Mouse (Mus musculus): Measurements from ENCODE around the gene Gm49345. TPM values are rescaled to one million over a fixed set of nuclear protein-coding genes. Genes with fewer than 3 reads are reported as not detected.
A peak's percentile ranks its signal among the peaks of the same experiment; 100 is the strongest.
"Not testable (repeated sequence)": the region's sequence is repeated elsewhere in the genome, so short reads cannot be mapped to it uniquely, and the experiment has no call there.

Gm49345 gene
- not detected in 2 replicates for polyA plus RNA-seq (2014; fragmentation: Nextera tagmentation; extraction: Ambion mirVana)

GRCm38 (mm10) chr13:67637294-67638007 is at the start of gene Gm49345, which contains the start of gene Zfp729a:
TSS of gene Gm49345 (minus strand) at chr13:67637769.
TSS of gene Zfp729a (minus strand) at chr13:67637791.
- no peaks in the 10 kb centered on the region for H3K36me3 ChIP-seq (ENCODE audit: control insufficient read depth, insufficient read depth, low read length)
- no peaks in the 10 kb centered on the region for H3K4me1 ChIP-seq (ENCODE audit: control insufficient read depth, insufficient read depth, low read length)
- no peaks in the 10 kb centered on the region for H3K9me3 ChIP-seq (ENCODE audit: control insufficient read depth, low read length)
- H3K27ac ChIP-seq (ENCODE audit: low read depth, low read length) = peak within 1 kb of the TSS; percentile 51; the same call in 1 of the 2 replicates
- peak within 1 kb of the TSS; percentile 41 for H3K4me2 ChIP-seq (replicated peaks; ENCODE audit: low read depth, low read length)
- peak within 1 kb of the TSS; percentile 88 for H3K4me3 ChIP-seq (ENCODE audit: low read length)
- H3K27me3 ChIP-seq (ENCODE audit: control insufficient read depth, insufficient read depth, low read length) = no peaks in the 10 kb centered on the region
- H3K9ac ChIP-seq (ENCODE audit: low read depth, low read length) = peak within 1 kb of the TSS; percentile 70
- 1% methylated on average over 19 of the region's 19 CpGs for WGBS
- ATAC-seq (ENCODE audit: low FRiP score, low TSS enrichment) = peak; percentile 99

- H3K4me1 ChIP-seq (ENCODE audit: control insufficient read depth, insufficient read depth, low read length) = no peaks in the 10 kb centered on the region
- no peak for ATAC-seq (ENCODE audit: low FRiP score, low TSS enrichment)
- H3K4me3 ChIP-seq (ENCODE audit: low read length) = no peak within 1 kb of the TSS
- no peaks in the 10 kb centered on the region for H3K27me3 ChIP-seq (ENCODE audit: control insufficient read depth, insufficient read depth, low read length)
- H3K36me3 ChIP-seq (ENCODE audit: control insufficient read depth, insufficient read depth, low read length) = no peaks in the 10 kb centered on the region
- no peak within 1 kb of the TSS for H3K9ac ChIP-seq (ENCODE audit: low read depth, low read length)
- no peaks in the 10 kb centered on the region for H3K9me3 ChIP-seq (ENCODE audit: control insufficient read depth, low read length)
- 85% methylated on average over 4 of the region's 4 CpGs for WGBS
- no peak within 1 kb of the TSS for H3K4me2 ChIP-seq (replicated peaks; ENCODE audit: low read depth, low read length)
- no peak within 1 kb of the TSS for H3K27ac ChIP-seq (ENCODE audit: low read depth, low read length)
Observed at GRCm38 (mm10) chr13:67686971-67687370, 49.4 kb upstream of the Gm49345 start, which contains the start of gene Zfp738. TSS of gene Zfp738 (minus strand) at chr13:67687071.

GRCm38 (mm10) chr13:67683841-67684240 is 46.3 kb upstream of the Gm49345 start:
- not testable (repeated sequence) for H3K4me1 ChIP-seq (ENCODE audit: control insufficient read depth, insufficient read depth, low read length); H3K27me3 ChIP-seq (ENCODE audit: control insufficient read depth, insufficient read depth, low read length); H3K9me3 ChIP-seq (ENCODE audit: control insufficient read depth, low read length); H3K36me3 ChIP-seq (ENCODE audit: control insufficient read depth, insufficient read depth, low read length); H3K27ac ChIP-seq (ENCODE audit: low read depth, low read length)
- WGBS = 78% methylated on average over 2 of the region's 2 CpGs
- H3K9ac ChIP-seq (ENCODE audit: low read depth, low read length) = peak overlapping the region; percentile 70; the same call in 1 of the 2 replicates
- peak overlapping the region; percentile 65 for H3K4me2 ChIP-seq (replicated peaks; ENCODE audit: low read depth, low read length)
- H3K4me3 ChIP-seq (ENCODE audit: low read length) = peak overlapping the region; percentile 74
- ATAC-seq (ENCODE audit: low FRiP score, low TSS enrichment) = peak; percentile 37; the same call in 1 of the 2 replicates

GRCm38 (mm10) chr13:67682959-67683735 is 45.6 kb upstream of the Gm49345 start:
- Histone ChIP-seq H3K9ac (ENCODE audit: low read depth, low read length) (peak overlapping the region; percentile 70), H3K4me3 (ENCODE audit: low read length) (peak overlapping the region; percentile 74), H3K4me2 (replicated peaks; ENCODE audit: low read depth, low read length) (peak overlapping the region; percentile 65)
- not testable (repeated sequence) for H3K36me3 ChIP-seq (ENCODE audit: control insufficient read depth, insufficient read depth, low read length); H3K9me3 ChIP-seq (ENCODE audit: control insufficient read depth, low read length); H3K4me1 ChIP-seq (ENCODE audit: control insufficient read depth, insufficient read depth, low read length); H3K27ac ChIP-seq (ENCODE audit: low read depth, low read length); H3K27me3 ChIP-seq (ENCODE audit: control insufficient read depth, insufficient read depth, low read length)
- ATAC-seq (ENCODE audit: low FRiP score, low TSS enrichment) = peak; percentile 100
- 10% methylated on average over 16 of the region's 16 CpGs for WGBS

- WGBS = 97% methylated on average over 2 of the region's 2 CpGs
- H3K4me3 ChIP-seq (ENCODE audit: low read length) = no peak overlapping the region
- no peak for ATAC-seq (ENCODE audit: low FRiP score, low TSS enrichment)
- no peaks in the 10 kb centered on the region for H3K4me1 ChIP-seq (ENCODE audit: control insufficient read depth, insufficient read depth, low read length)
- H3K4me2 ChIP-seq (replicated peaks; ENCODE audit: low read depth, low read length) = no peak overlapping the region
- H3K9ac ChIP-seq (ENCODE audit: low read depth, low read length) = no peak overlapping the region
- H3K27ac ChIP-seq (ENCODE audit: low read depth, low read length) = no peak overlapping the region
- H3K36me3 ChIP-seq (ENCODE audit: control insufficient read depth, insufficient read depth, low read length) = peaks cover under 1% of the 10 kb centered on the region; the same call in 1 of the 2 replicates
- H3K27me3 ChIP-seq (ENCODE audit: control insufficient read depth, insufficient read depth, low read length) = no peaks in the 10 kb centered on the region
- H3K9me3 ChIP-seq (ENCODE audit: control insufficient read depth, low read length) = no peaks in the 10 kb centered on the region
Observed at GRCm38 (mm10) chr13:67674902-67675301, 37.3 kb upstream of the Gm49345 start.

- no peak for ATAC-seq (ENCODE audit: low FRiP score, low TSS enrichment)
- WGBS = 46% methylated on average over 3 of the region's 3 CpGs
- H3K27ac ChIP-seq (ENCODE audit: low read depth, low read length) = no peak overlapping the region
- H3K4me1 ChIP-seq (ENCODE audit: control insufficient read depth, insufficient read depth, low read length) = no peaks in the 10 kb centered on the region
- no peak overlapping the region for H3K4me2 ChIP-seq (replicated peaks; ENCODE audit: low read depth, low read length)
- H3K4me3 ChIP-seq (ENCODE audit: low read length) = no peak overlapping the region
- no peaks in the 10 kb centered on the region for H3K27me3 ChIP-seq (ENCODE audit: control insufficient read depth, insufficient read depth, low read length)
- no peaks in the 10 kb centered on the region for H3K9me3 ChIP-seq (ENCODE audit: control insufficient read depth, low read length)
- H3K36me3 ChIP-seq (ENCODE audit: control insufficient read depth, insufficient read depth, low read length) = no peaks in the 10 kb centered on the region
- no peak overlapping the region for H3K9ac ChIP-seq (ENCODE audit: low read depth, low read length)
Observed at GRCm38 (mm10) chr13:67652496-67652895, 14.9 kb upstream of the Gm49345 start.

GRCm38 (mm10) chr13:67610108-67610507 is 27.5 kb downstream of the Gm49345 start:
- Histone ChIP-seq H3K27ac (ENCODE audit: low read depth, low read length) (no peak overlapping the region), H3K36me3 (ENCODE audit: control insufficient read depth, insufficient read depth, low read length) (no peaks in the 10 kb centered on the region), H3K9me3 (ENCODE audit: control insufficient read depth, low read length) (peaks cover 2% of the 10 kb centered on the region; the same call in 1 of the 2 replicates), H3K4me3 (ENCODE audit: low read length) (peak overlapping the region; percentile 73; the same call in 1 of the 2 replicates), H3K27me3 (ENCODE audit: control insufficient read depth, insufficient read depth, low read length) (no peaks in the 10 kb centered on the region), H3K4me1 (ENCODE audit: control insufficient read depth, insufficient read depth, low read length) (no peaks in the 10 kb centered on the region), H3K9ac (ENCODE audit: low read depth, low read length) (no peak overlapping the region), H3K4me2 (replicated peaks; ENCODE audit: low read depth, low read length) (no peak overlapping the region)
- no peak for ATAC-seq (ENCODE audit: low FRiP score, low TSS enrichment)
- WGBS = 89% methylated on average over 4 of the region's 4 CpGs

GRCm38 (mm10) chr13:67609066-67609876 is 28.3 kb downstream of the Gm49345 start, which contains the start of gene Zfp729b:
TSS of gene Zfp729b (minus strand) at chr13:67609707.
- WGBS = 3% methylated on average over 20 of the region's 20 CpGs
- H3K27ac ChIP-seq (ENCODE audit: low read depth, low read length) = peak within 1 kb of the TSS; percentile 26; the same call in 1 of the 2 replicates

More at GRCm38 (mm10) chr13:67609066-67609876, 28.3 kb downstream of the Gm49345 start, which contains the start of gene Zfp729b:
- Histone ChIP-seq H3K36me3 (ENCODE audit: control insufficient read depth, insufficient read depth, low read length) (no peaks in the 10 kb centered on the region), H3K27me3 (ENCODE audit: control insufficient read depth, insufficient read depth, low read length) (no peaks in the 10 kb centered on the region), H3K4me1 (ENCODE audit: control insufficient read depth, insufficient read depth, low read length) (no peaks in the 10 kb centered on the region), H3K9me3 (ENCODE audit: control insufficient read depth, low read length) (peaks cover 2% of the 10 kb centered on the region; the same call in 1 of the 2 replicates), H3K4me3 (ENCODE audit: low read length) (peak within 1 kb of the TSS; percentile 73), H3K4me2 (replicated peaks; ENCODE audit: low read depth, low read length) (peak within 1 kb of the TSS; percentile 44), H3K9ac (ENCODE audit: low read depth, low read length) (peak within 1 kb of the TSS; percentile 63)
- ATAC-seq (ENCODE audit: low FRiP score, low TSS enrichment) = peak; percentile 98

All from kidney, embryonic 14.5 days (tissue).